Mouse (Mus musculus): ENCODE measurements around the gene Barx1.

DNA sequence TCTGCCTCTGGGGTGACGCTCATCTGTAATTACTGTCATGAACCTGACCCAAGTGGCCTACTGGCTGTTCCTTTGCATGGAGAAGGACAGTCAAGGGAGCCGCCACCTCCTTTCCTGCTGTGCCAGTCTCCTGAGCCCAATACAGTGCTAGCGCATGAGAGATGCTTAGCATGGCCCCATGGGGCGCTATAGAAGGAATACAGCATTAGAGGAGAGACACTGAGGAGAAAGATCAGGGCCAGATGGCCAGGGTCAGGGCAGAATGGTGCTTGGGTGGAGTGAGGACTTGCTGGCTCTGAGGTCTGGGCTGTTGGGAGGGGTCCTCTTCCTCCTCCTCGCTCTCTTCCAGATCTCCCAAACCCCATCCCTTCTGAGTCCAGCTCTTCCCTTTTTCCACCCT lies 23.9 kb downstream of the Barx1 start:
- TF ChIP-seq CTCF (IDR thresholded peaks at IDR 0.05; ENCODE audit: borderline replicate concordance, insufficient read depth, low read length) (no peak), POLR2A (IDR thresholded peaks at IDR 0.05; ENCODE audit: low read depth, low read length) (no peak)

All from embryonic fibroblast, embryonic 13.5 days (primary cell).